Mouse (Mus musculus): ENCODE data around the gene Klf11.
A peak's percentile ranks its signal among the peaks of the same experiment; 100 is the strongest.
"Not testable (repeated sequence)": the region's sequence is repeated elsewhere in the genome, so short reads cannot be mapped to it uniquely, and the experiment has no call there.

Klf11 gene

DNA sequence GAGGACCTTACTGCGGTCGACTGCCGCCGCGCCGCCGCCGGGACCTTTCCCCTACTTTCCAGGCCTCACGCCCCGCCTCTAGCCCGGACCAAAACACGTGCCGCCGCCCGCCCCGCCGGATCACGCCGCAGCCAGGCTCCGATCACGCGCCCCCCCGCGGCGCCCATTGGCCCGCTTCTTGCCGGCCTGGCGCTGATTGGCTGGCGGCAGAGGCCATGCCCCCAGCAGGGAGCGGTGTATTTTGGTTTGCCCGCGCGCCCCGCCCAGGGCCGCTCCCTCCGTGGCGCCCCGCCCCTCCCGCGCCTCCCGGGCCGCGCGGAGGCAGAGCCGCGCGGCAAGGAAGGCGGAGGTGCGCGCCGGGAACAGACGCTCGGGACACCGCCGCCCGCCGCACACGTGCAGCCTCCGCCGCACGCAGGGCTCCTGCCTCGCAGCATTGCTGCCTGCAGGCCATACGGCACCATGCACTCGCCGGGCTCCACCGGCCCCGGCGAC is at the start of gene Klf11:
Klf11 (plus strand) TSS at position 212 of the 495 bp plus-strand sequence.
- DNase-seq (ENCODE audit: extremely low read depth, low read depth): peak; percentile 69

GRCm38 (mm10) chr12:24603266-24603665 is 47.8 kb upstream of the Klf11 start:
- peak; percentile 27 for DNase-seq (ENCODE audit: extremely low read depth, low read depth)

DNA sequence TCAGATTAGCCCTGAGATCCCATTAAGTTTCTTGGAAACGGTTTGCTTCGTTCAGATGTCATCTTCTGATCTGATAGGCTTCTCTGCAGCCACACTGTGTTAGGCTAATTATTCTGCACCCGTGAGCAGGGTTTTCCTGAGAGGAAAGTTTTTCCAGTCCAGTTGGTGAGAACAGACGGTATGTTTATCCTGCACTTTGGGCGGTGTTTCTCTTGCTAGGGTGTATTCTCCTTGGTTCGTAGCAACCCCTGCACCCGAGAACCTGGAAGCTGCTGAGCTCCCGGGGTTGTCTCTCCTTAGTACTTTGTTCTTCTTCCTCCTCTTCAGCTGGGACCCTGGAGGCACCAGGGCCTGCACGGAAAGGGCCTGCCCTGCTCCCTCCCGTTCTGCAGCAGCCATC is 44.9 kb upstream of the Klf11 start:
- no peak for DNase-seq (ENCODE audit: extremely low read depth, low read depth)

DNA sequence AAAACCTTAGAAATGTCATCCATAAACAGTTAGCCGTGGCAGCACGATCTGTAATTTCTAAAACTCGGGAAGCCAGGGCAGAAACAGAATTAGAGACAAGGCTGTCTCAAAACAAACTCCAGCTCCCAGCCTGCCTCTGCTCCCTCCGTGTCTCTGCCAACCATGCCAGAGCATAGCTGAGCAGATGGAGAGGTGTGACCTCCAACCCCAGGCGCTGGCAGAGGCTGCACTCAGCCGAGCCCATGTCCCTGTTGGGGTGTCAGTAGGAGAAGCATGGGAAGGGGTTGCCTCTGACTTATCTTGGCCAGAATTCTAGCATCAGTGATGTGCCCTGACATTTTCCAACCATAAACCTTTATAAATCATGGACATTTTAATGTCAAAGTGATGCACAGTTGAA is 38.5 kb upstream of the Klf11 start:
- no peak for DNase-seq (ENCODE audit: extremely low read depth, low read depth)

DNA sequence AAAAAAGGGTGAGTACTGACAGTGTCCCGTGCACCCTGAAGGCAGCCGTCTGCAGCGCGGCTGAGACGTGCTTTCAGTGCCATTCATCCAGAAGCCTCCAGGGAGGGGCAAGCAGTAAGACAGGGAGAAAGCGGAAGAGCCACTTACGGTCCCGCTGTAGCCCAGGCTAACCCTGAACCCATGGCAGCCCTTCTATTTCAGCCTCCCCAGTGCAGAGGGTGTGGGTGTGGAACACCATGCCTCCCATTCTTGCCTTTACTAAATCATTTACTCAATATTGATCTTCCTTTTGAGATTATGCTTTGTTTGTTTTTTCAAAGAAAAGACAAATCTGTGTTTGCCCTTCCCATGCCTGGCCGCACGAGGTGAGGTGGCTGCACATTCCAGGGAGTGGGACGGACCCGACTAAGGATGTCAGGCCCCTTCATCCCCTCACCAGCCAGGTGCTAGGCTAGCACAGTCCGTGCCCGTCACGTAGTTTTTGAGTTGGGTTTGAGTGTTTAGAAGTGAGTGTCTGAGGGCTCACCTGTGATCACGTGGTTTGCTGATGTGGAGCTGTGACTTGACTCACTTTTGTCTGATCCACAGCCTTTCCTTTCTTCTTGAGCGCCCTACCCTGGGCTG is 36.5 kb upstream of the Klf11 start:
- DNase-seq (ENCODE audit: extremely low read depth, low read depth): no peak

DNA sequence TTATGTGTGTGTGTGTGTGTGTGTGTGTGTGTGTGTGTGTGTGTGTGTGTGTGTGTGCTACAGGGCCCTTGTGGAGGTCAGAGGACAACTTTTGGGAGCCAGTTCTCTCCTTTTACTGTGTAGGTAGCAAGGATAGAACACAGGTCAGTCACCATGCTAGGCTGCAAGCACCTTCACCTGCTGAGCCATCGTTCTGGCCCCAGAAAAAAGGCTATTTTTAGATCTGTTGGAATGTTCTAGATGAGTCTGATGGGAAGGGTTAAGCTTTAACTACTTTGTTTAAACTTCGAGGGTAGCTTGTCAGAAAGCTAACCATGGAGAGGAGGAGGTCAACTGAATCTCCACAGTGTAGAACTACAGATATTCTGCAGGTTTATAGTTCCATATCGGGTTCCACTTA is 35.9 kb upstream of the Klf11 start:
- no peak for DNase-seq (ENCODE audit: extremely low read depth, low read depth)

DNA sequence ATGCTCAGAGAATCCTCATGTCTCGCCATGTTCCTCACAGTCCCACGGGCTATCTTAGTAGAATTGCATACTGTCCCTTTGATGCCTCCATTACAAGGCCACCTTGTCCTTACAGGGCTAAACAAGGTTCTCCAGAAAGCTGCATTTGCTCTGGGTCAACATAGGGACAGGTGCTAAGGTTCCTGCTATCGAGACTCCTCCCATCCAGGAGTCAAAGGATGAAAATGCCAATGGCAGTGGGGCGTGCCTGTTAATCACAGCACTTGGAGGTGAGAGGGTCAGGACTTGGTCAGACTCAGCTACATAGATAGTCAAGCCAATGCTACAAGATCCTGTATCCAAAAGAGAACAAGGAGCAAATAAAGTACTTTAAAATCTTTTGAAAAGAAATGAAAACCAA is 31.6 kb upstream of the Klf11 start:
- no peak for DNase-seq (ENCODE audit: extremely low read depth, low read depth)

GRCm38 (mm10) chr12:24623486-24624251 is 27.4 kb upstream of the Klf11 start:
- no peak for DNase-seq (ENCODE audit: extremely low read depth, low read depth)

DNA sequence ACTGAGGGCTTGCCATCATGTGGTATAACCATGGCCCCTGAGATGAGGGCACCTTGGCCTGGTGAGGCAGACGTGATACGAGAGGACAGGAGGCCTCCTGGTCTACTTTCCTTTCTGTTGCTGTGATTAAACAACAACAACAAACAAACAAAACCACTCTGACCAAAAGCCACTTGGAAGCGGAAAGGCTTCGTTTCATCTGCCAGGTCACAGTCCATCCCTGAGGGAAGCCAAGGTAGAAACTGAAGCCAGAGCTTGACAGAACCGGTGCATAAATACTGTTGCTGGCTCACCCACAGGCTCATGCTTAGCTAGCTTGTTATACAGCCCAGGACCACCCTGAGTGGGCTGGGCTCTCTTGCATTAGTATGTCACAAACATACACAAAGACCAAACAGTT is 24.7 kb upstream of the Klf11 start:
- no peak for DNase-seq (ENCODE audit: extremely low read depth, low read depth)

DNA sequence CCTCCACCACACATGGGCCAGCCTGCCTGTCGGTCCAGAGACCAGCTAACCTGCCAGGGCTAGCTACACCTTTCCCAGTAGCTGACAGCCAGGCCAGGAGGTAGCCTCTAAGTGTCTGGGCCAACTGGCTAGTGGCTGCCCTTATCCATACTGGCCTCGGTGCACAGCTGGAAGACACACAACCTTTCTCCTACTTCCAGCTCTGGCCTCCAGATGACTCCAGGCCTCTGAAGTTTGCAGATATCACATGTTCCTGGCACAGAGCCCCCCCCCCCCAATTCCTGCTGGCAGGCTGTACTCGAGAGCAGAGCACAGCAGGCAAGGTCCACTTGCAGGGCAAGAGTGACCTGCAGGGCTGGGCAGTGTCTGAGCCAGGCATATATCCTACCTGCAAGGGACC is 23.9 kb upstream of the Klf11 start:
- DNase-seq (ENCODE audit: extremely low read depth, low read depth): no peak

- DNase-seq (ENCODE audit: extremely low read depth, low read depth): peak; percentile 14
Observed at GRCm38 (mm10) chr12:24630220-24630619, 20.9 kb upstream of the Klf11 start.

GRCm38 (mm10) chr12:24632404-24632803 is 18.7 kb upstream of the Klf11 start:
- DNase-seq (ENCODE audit: extremely low read depth, low read depth): no peak

GRCm38 (mm10) chr12:24633753-24634191 is 17.3 kb upstream of the Klf11 start:
- DNase-seq (ENCODE audit: extremely low read depth, low read depth): peak; percentile 54

GRCm38 (mm10) chr12:24634212-24634611 is 16.9 kb upstream of the Klf11 start:
- peak; percentile 32 for DNase-seq (ENCODE audit: extremely low read depth, low read depth)

- no peak for DNase-seq (ENCODE audit: extremely low read depth, low read depth)
Observed at GRCm38 (mm10) chr12:24634648-24635047, 16.4 kb upstream of the Klf11 start.

- DNase-seq (ENCODE audit: extremely low read depth, low read depth): not testable (repeated sequence)
Observed at GRCm38 (mm10) chr12:24638787-24639186, 12.3 kb upstream of the Klf11 start.

GRCm38 (mm10) chr12:24642370-24642802 is 8.7 kb upstream of the Klf11 start:
- peak; percentile 25 for DNase-seq (ENCODE audit: extremely low read depth, low read depth)

GRCm38 (mm10) chr12:24644125-24644571 is 6.9 kb upstream of the Klf11 start:
- DNase-seq (ENCODE audit: extremely low read depth, low read depth): peak; percentile 99

DNA sequence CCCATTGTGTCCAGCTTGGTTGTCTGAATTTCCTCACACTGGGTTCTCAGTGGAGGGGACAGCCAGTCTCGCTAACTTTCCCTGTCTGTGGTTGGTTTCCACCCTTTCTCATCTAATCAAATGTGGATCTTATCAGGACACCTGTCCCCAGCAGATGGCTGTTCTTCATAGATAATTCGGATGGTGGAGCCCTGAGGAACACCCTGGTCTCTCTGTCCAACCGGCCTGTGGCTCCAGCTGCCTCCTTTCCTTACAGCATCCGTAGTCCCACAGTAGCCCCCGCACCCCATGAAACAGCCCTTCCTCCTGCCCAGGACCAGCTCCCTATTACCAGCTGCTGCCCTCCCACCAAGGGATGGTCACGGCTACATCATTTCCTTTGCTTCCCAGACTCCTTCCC is 5.2 kb upstream of the Klf11 start:
- peak; percentile 13 for DNase-seq (ENCODE audit: extremely low read depth, low read depth)

DNA sequence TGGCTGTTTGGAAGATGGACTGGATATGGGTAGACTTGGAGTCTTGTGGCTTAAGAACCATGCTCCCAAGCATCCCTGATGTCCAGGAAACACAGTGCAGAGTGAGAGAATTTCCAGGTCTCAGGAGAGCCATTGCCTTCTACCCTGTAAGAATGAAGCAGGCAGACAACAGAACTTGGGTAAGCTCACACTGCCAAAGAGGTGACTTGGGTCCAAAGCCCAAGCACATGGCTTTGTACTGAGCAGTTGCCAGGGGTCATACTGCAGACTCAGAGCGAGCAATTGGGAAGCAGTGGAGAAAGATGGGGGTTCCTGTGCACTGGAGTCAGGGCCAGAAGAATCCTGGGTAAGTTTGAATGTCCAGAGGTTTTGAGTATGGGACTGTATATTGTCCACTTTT is 3.0 kb upstream of the Klf11 start:
- DNase-seq (ENCODE audit: extremely low read depth, low read depth): no peak

DNA sequence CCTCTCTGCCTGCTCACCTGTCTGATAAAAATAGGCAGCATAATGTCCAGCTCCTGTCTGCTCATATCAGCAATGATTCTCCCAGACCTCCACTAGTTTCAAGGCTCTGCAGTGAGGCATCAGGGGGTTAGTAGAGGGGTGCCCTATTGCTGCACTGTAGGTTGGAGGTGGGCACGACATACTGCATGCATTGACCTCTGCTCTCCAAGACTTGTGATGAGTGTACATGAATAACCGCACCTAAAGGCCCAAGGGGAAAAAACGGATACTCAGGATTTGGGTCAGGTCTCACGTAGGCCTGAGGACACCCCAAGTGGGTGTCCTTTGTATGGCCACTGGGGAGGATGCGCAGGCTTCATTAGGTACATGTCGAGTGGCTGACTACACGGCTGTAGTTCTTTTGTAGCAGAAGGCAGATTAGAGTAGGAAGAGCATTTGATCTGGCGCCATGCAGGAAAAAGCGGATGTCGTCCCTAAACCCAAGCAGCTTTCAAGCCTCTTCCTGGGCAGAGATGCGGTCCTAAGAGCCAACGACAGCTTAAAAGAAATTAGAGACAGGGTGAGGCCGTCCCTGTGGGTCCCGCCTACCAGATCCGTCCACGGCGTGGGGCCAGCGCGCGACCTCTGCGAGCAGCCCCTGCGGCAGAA is 535 bp upstream of the Klf11 start:
- DNase-seq (ENCODE audit: extremely low read depth, low read depth): peak; percentile 56
